ENCODE assay signal across 24 mouse cellular contexts in genomic region chr12:95267187-95267586, GRCm38 (mm10).
DNase-seq lines count a peak whose midpoint lies in the region; ATAC-seq and TF ChIP-seq lines count a peak whose summit lies in the region.
"Had no signal": no experiment of that assay in that cellular context is flagged by ENCODE, and none has a peak within 500 bp of the region (broad histone marks: within the 10 kb centered on the region; RNA-seq: fewer than 3 reads in every experiment).

No protein-coding gene starts in this region.

- DNase-seq in embryo, embryonic 11 days = peak; percentile 3
- no peak for DNase-seq in embryo, embryonic 10 days (ENCODE audit: low spot score)
- peak; percentile 62 for DNase-seq in kidney, postnatal 0 days (ENCODE audit: low spot score)
- DNase-seq in kidney, adult 9 months = no peak
- DNase-seq in lung, embryonic 14.5 days = peak; percentile 77
- no peak for DNase-seq in lung, adult 2 months
- DNase-seq in lung, postnatal 4 days = no peak
- DNase-seq: adrenal gland, adult 2 months; adrenal gland, postnatal 10 days; adrenal gland, postnatal 25 days; cerebellum, adult 11 months; cerebellum, adult 18-20 months; cerebellum, adult 8-10 months; cerebellum, adult 9-11 months; cerebellum, postnatal 14 days; cerebellum, postnatal 36 days had no signal

- H3K4me3 ChIP-seq in kidney, postnatal 0 days (replicated peaks; ENCODE audit: low read depth, low read length) = no peak overlapping the region
- H3K4me3 ChIP-seq in lung, embryonic 14.5 days (ENCODE audit: low read depth, low read length) = no peak overlapping the region
- H3K4me3 ChIP-seq in lung, adult 2 months (replicated peaks; ENCODE audit: extremely low read depth, low read depth, low read length) = no peak overlapping the region
- H3K4me3 ChIP-seq in lung, embryonic 16.5 days (ENCODE audit: low read length) = no peak overlapping the region
- H3K4me3 ChIP-seq: embryonic facial prominence, embryonic 12.5 days; embryonic facial prominence, embryonic 15.5 days; erythroblast, embryonic 14.5 days; forebrain, embryonic 10.5 days; forebrain, embryonic 12.5 days had no signal

- no peak overlapping the region for H3K4me2 ChIP-seq in kidney, postnatal 0 days (ENCODE audit: low read length)
- H3K4me2 ChIP-seq in lung, embryonic 14.5 days = no peak overlapping the region
- no peak overlapping the region for H3K4me2 ChIP-seq in lung, embryonic 16.5 days (ENCODE audit: low read depth, low read length)
- H3K4me2 ChIP-seq: embryonic facial prominence, embryonic 12.5 days; embryonic facial prominence, embryonic 15.5 days; forebrain, embryonic 12.5 days had no signal

- H3K9me3 ChIP-seq in kidney, postnatal 0 days (replicated peaks; ENCODE audit: low read length) = no peaks in the 10 kb centered on the region
- 0 out of 2 replicates have a peak, but pooled peaks cover 3% of the 10 kb centered on the region for H3K9me3 ChIP-seq in lung, embryonic 14.5 days (ENCODE audit: low read depth, low read length)
- H3K9me3 ChIP-seq in lung, embryonic 16.5 days (ENCODE audit: control insufficient read depth, low read length) = no peaks in the 10 kb centered on the region; the same call in 1 of the 2 replicates
- H3K9me3 ChIP-seq: embryonic facial prominence, embryonic 12.5 days; embryonic facial prominence, embryonic 15.5 days; forebrain, embryonic 10.5 days; forebrain, embryonic 12.5 days had no signal

- H3K27ac ChIP-seq in kidney, postnatal 0 days = no peak overlapping the region
- no peak overlapping the region for H3K27ac ChIP-seq in lung, embryonic 14.5 days (ENCODE audit: low read depth)
- no peak overlapping the region for H3K27ac ChIP-seq in lung, embryonic 16.5 days (ENCODE audit: low read length)
- H3K27ac ChIP-seq: embryonic facial prominence, embryonic 12.5 days; embryonic facial prominence, embryonic 15.5 days; forebrain, embryonic 10.5 days; forebrain, embryonic 12.5 days had no signal

- no peak for TF ChIP-seq CTCF in kidney, postnatal 0 days (IDR thresholded peaks at IDR 0.05; ENCODE audit: low read depth)
- TF ChIP-seq CTCF in lung, embryonic 14.5 days (IDR thresholded peaks at IDR 0.05; ENCODE audit: low read depth) = no peak
- no peak for TF ChIP-seq CTCF in lung, adult 2 months (IDR thresholded peaks at IDR 0.05; ENCODE audit: insufficient read depth, low read length)

- 65% methylated on average over 3 of the region's 3 CpGs for WGBS in kidney, postnatal 0 days
- WGBS in lung, embryonic 14.5 days = 17% methylated on average over 3 of the region's 3 CpGs
- 23% methylated on average over 3 of the region's 3 CpGs for WGBS in lung, adult 2 months
- 24% methylated on average over 3 of the region's 3 CpGs for WGBS in lung, embryonic 16.5 days

- TF ChIP-seq POLR2A in lung, adult 2 months (IDR thresholded peaks at IDR 0.05; ENCODE audit: borderline replicate concordance, extremely low read depth, low read depth, low read length) = no peak

- H3K27me3 ChIP-seq in kidney, postnatal 0 days (ENCODE audit: insufficient read depth, low read length) = no peaks in the 10 kb centered on the region
- H3K27me3 ChIP-seq in lung, embryonic 14.5 days (ENCODE audit: insufficient read depth, low read length) = no peaks in the 10 kb centered on the region
- H3K27me3 ChIP-seq in lung, embryonic 16.5 days (ENCODE audit: control insufficient read depth, insufficient read depth, low read depth, low read length) = no peaks in the 10 kb centered on the region
- H3K27me3 ChIP-seq: embryonic facial prominence, embryonic 12.5 days; embryonic facial prominence, embryonic 15.5 days; forebrain, embryonic 12.5 days had no signal

- no peaks in the 10 kb centered on the region for H3K4me1 ChIP-seq in kidney, postnatal 0 days (replicated peaks; ENCODE audit: insufficient read depth, low read length)
- no peaks in the 10 kb centered on the region for H3K4me1 ChIP-seq in lung, embryonic 14.5 days (ENCODE audit: insufficient read depth)
- no peaks in the 10 kb centered on the region for H3K4me1 ChIP-seq in lung, adult 2 months (ENCODE audit: control insufficient read depth, insufficient read depth, low read length)
- H3K4me1 ChIP-seq in lung, embryonic 16.5 days (replicated peaks; ENCODE audit: control insufficient read depth, insufficient read depth, low read length) = no peaks in the 10 kb centered on the region
- H3K4me1 ChIP-seq: embryonic facial prominence, embryonic 12.5 days; embryonic facial prominence, embryonic 15.5 days; forebrain, embryonic 10.5 days; forebrain, embryonic 12.5 days had no signal

- no peak overlapping the region for H3K9ac ChIP-seq in kidney, postnatal 0 days (ENCODE audit: low read depth, low read length)
- no peak overlapping the region for H3K9ac ChIP-seq in lung, embryonic 14.5 days
- H3K9ac ChIP-seq in lung, embryonic 16.5 days (ENCODE audit: low read length) = no peak overlapping the region
- H3K9ac ChIP-seq: embryonic facial prominence, embryonic 12.5 days; embryonic facial prominence, embryonic 15.5 days; forebrain, embryonic 12.5 days had no signal

- no peak for ATAC-seq in kidney, postnatal 0 days (replicated peaks; ENCODE audit: low FRiP score, low read depth)
- peak; percentile 81 for ATAC-seq in lung, embryonic 14.5 days (ENCODE audit: insufficient read depth)
- ATAC-seq in lung, embryonic 16.5 days (ENCODE audit: low read depth) = peak; percentile 45; the same call in 1 of the 2 replicates
- ATAC-seq: forebrain, embryonic 14.5 days; forebrain, embryonic 16.5 days had no signal

- no peaks in the 10 kb centered on the region for H3K36me3 ChIP-seq in kidney, postnatal 0 days (ENCODE audit: insufficient read depth, low read length)
- no peaks in the 10 kb centered on the region for H3K36me3 ChIP-seq in lung, embryonic 14.5 days (ENCODE audit: insufficient read depth)
- no peaks in the 10 kb centered on the region for H3K36me3 ChIP-seq in lung, embryonic 16.5 days (ENCODE audit: control insufficient read depth, insufficient read depth, low read length)
- H3K36me3 ChIP-seq: embryonic facial prominence, embryonic 12.5 days; embryonic facial prominence, embryonic 15.5 days; forebrain, embryonic 10.5 days; forebrain, embryonic 12.5 days had no signal

Comparison
In these comparisons a context has a peak if more than half of its experiments do, and no peak if none do; other contexts are left out.
1. DNase-seq: peak in embryo, embryonic 11 days (single experiment), kidney, postnatal 0 days (single experiment) and lung, embryonic 14.5 days (single experiment); none in embryo, embryonic 10 days (single experiment), kidney, adult 9 months (single experiment), lung, adult 2 months (single experiment) and lung, postnatal 4 days (0 of 2).